Mouse (Mus musculus) frontal cortex, adult (tissue): ENCODE measurements around the gene Phlda1.

Experiments used
- ATAC-seq: cut with Nextera tagmentation; 2 replicates; pipeline ENCODE4 v1.9.2; 2017; ENCODE audit warnings: mild to moderate bottlenecking, moderate library complexity, mixed read lengths; ENCODE audit not compliant: low TSS enrichment

Phlda1 gene

DNA sequence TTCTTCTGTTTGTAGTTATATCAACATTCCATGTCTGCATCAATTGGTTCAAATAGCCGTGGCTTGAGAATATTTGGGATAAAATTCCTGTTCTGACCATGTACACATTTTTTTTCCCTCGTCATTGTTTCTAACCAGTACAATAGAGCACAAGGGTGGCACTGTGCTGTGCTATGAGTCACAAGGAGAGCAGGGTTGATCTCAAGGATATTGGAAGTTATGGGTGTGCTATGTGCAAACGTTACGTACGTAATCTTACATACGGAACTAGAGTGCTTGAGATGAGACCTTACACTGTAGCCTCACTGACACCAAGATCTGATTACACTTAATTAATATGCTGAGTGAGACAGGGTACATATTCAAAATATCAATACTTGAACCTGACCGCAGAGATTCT, 21.5 kb downstream of the Phlda1 start:
- ATAC-seq: no peak

DNA sequence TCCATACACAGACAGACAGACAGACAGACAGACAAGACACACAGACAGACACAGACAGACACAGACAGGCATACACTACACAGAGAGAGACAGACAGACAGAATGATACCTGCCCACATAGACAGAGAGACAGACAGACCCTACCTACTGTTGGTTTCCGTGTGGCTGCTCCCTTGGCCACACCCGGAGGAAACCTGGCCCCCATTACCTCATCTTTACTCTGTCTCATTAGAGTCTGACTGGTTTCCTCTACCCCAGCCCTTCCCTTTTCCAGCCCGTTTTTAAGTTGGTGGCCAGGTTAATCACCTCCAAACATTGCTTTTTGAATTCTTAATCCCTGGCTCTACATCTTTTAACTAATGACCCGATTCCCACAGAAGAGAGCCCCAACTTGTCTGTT, 22.2 kb downstream of the Phlda1 start:
- ATAC-seq: no peak

DNA sequence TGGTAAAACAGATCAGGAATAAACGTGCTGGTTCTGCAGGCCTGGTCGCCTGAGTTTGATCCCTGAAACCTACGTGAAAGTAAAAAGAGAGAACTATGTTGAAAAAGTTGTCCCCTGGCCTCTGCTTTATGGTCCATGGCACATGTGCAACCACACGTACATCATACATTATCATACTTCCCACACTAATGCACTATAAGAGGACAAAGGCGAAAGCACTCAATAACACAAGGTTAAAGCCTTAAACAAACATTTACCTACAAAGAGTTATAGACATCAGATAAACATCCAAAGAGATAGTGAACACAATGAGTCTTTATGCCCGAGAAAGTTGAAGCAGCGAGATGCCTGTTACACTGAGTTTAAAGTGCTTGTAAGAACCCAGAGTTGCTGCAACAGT, 24.3 kb downstream of the Phlda1 start:
- ATAC-seq: no peak

DNA sequence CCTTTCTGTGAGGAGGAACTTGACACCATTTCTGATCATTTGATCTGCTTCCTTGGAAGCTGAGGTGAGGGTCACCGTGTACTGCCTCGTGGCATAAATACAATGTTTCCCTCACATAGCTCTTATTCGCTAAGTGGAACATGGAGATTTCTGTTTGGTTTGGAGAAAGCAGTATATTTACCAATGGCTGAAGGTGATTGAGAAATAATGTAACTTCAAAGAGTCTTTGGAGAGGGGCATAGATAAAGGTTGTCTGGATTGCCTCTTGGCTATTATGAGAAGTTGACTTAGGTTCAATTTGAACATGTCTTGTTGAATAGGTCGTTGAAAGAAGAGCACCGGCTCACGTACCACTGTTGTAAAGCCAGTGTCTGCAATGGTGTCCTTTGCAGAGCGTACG, 28.6 kb downstream of the Phlda1 start:
- ATAC-seq: no peak

DNA sequence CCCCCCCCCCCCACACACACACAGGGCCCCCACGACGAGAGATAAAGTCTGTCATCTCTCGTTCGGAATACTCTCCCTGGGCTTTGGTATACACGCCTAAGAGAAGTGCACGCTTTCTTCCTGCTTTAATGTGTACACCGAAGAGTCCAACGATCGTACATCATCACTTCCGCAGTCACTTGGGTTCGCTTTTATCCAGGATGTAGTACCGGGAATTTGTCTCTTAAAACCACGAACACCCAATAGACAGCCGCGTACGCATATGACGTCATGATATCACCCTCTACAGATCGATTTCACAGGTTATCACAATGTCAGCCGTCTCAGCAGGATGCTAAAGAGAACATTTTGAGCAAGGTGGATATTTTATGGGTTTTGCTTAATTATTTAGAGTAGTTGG, 31.3 kb downstream of the Phlda1 start:
- ATAC-seq: no peak

DNA sequence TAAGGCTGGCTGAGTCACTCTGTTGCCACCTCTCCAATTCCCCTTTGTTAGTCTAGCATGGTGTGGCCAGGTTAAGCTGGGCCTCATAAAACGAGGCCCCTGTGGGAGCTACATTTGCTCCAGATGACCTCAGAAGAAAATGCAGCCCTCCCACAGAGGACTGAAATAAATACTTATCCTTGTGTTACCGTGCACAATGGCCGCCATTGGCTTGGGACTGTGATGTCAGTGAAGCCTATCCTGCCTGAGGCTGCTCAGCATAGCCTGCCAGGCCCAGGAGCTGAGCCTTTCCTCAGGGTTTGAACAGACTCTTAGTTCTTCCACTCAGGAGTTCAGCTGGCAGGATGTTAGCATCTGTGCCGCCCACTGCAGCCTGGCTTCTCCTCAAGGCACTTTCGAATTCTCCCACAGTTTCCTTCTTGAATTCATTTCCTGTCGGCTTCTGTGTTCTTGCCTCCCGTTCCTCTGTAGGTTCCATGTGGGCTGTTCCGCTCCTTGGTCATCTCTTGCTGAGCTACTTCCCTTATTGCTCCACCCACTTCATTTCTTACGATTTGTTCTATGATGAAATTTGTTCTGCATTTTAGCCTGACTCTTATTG, 33.7 kb downstream of the Phlda1 start:
- ATAC-seq: peak; percentile 91

DNA sequence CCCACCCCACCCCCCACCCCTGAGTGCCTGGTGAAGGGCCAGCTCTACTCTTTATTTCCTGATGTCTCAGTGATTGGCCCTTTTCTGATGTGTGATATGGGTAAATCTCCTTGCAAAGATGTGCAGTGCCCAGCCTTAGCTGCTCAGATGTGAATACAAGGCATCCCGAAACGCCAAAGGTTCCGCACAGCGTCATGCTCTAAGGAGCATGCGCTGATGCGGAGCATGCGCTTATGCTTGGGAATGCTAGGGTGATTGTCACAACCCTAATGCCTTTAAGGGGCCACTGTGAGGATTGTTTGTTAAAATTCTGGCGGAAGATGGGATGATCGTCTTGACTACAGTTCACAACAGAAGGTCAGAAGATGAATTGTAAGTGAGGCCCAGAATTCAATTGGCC, 34.6 kb downstream of the Phlda1 start:
- ATAC-seq: no peak

DNA sequence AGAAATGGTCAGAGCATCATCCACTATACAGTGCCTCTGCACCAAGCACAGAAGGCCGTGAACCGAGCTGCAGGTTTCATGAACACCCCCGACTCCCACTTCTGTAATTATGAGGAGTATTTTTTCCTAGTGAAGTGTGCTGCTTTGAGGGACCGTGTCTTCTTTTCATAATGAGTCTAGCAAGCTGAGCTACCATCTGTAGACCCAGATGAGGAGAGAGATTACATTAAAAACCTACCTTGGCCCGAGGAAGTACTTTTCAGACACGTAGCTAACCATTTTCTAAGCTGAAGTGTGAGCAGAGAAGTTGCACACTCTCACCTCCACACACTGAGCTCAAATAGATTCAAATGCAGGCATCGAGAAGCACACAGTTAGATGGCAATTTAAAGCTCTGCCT, 37.0 kb downstream of the Phlda1 start:
- peak; percentile 48 for ATAC-seq

DNA sequence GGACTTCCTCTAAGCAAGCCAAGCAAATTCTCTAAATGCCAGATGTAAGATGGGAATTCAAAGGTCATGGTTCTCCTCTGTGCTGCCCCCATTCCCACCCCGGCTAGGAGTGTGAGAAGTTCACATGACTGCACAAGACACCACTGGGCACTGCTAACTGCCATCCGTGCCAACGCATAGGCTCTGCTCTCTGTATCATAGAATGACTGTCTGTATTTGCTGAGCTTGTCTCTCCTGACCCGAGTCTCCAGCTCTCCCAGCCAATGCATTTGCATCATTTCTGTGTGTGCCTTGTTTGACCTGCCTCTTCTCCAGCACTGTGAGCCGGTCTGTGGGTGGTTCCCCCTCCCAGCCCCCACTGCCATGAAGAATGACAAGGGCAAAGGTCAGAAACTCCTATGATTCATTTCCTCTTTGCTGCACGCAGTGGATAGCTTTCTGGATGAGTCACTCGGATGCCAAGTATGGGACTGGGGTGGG, 37.7 kb downstream of the Phlda1 start:
- ATAC-seq: no peak

DNA sequence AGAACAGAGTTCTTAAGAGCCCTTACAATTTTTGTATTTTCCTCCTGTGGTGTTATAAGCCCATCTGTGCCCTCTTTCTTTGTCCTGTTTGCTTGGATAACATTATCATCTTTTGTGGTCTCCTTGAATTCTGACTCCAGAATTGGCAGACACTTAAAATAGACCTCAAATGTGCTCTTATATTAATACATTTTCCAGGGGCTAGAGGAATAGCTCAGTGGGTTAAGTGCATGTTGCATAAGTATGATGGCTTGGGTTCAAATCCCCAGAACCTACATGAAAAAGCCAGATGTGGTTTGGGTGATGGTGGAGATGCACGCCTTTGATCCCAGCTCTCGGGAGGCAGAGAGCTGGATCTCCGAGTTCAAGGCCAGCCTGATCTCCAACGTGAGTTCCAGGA, 38.2 kb downstream of the Phlda1 start:
- ATAC-seq: no peak

DNA sequence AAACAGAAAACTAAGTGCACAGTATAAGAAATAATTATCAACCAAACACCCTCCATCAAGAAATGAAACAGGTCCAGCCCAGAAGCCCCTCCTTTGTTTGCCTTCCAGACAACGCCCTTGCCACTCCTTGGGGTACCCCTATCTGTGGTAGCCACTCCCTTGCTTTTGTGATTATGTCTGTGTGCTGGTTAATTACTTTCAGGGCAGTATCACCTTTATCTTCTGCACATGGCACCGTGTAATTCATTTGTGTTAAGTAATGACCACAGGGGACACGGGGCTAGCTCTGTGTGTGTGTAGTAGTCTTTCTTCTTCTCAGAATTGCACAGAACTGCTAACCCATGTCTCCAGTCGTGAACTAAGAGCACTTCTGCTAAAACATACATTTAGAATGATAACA, 39.6 kb downstream of the Phlda1 start:
- no peak for ATAC-seq

DNA sequence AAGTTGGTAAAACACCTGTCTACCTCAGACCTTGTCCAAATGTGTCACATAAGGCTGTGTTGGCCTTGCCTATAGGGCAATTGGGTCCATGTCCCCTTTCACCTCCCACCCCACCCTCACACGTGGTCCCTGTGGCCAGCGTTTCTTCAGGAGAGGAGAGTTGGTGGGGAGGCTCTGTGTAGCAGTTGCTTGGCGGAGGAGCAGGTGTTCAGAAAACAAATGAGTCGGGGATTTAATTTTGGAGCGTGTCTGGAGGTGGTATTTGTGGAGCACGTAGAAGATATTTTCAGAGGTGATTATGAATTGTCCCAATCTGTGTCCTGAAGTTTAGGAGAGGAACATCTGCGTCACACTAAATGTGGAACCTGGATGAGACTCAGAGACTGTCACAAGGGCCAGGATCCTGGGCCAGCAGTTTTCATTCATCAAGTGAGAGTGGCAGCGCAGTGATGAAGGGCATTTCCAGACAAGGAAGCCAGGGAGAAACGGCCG, 41.8 kb downstream of the Phlda1 start:
- ATAC-seq: peak; percentile 74

DNA sequence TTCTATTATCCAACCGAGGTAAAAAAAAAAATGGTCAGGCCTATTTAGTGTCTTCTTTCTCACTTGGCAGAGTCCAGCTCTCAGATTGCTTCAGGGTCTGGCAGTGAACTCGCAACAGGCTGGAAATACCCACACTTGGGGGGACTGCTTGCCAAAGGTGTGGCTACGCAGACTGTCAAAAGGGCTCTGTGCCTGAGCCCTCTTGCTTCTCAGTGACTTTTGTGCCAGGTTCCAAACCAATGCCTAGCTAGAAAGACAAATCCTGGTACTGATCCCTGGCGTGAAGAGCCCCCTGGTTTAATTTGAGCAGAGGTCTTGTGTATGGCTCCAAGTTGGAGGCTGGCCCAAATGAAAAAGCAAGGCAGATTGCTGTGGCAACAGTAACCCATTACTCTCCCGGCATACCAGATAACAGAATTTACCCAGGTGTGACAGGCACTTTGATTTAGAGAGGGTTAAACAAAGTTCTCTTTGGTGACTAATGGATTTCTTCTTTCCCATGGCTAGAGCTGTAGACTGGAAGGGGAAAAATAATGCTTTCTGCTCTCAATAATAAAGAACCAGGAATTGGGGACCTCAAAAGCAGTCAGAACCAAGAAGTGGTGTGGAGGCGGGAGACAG, 44.1 kb downstream of the Phlda1 start:
- ATAC-seq: no peak

DNA sequence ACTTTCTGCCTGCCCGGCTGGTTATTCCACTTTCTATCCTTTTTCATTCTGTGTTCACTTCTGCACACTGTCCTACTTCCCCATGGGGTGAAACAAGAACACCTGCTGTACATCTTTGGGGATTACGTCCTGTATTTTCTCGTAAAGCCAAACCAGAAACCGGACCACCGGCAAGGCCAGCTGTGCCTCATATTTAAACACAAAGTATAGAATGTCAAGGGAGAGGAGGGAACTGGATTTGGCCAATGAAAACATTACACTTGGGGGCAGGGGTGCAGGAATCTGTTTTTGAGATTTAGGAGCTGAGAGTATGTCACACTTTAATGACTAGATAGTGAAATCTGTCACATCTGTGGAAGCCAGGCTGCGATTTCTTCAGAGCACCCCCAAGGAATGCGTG, 47.6 kb downstream of the Phlda1 start:
- ATAC-seq: no peak

DNA sequence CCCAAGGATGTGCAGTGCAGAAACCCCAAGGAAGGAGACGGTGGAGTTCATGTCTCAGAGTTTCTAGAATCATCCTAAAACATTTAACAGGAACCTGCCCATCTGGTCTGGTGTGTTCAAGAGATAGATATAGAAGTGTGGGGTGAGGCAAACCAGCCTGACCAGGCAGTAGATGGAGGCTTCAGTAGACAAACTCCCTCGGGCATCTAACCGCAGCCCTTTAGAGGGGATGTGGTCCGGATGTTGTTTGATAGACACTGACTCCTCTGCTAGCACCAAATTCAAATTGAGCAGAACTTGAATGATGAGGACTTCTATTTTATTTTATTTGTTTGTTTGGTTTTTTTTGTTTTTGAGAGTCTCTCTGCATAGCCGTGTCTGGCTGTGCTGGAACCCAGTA, 48.6 kb downstream of the Phlda1 start:
- ATAC-seq: no peak

DNA sequence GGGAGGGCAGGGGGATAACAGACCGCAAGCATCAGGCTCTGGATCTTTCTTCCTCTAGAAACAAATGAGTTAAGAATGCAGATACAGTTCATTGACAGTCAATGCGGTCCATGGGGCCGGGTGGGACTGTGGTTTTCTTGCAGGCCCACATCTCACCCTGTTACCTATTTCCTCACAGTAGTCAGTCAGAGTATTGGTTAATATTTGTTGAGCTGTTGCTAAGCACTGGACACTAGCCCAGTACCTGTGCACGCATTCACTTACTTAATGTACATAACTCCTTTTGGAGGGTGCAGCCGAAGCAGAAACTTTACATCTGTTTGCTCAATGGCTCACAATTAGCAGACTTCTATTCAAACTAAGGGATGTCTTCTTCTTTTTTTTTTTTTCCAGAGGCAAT, 52.1 kb downstream of the Phlda1 start:
- ATAC-seq: no peak
